Mouse (Mus musculus) embryonic fibroblast, embryonic 13.5 days (primary cell): ENCODE results near the gene Mthfsl.
"Not testable (repeated sequence)": the region's sequence is repeated elsewhere in the genome, so short reads cannot be mapped to it uniquely, and the experiment has no call there.

Source experiments
- CTCF ChIP-seq: IDR thresholded peaks from 2 replicates; pipeline ENCODE4 v1.5.1; 2011; ENCODE audit warnings: mild to moderate bottlenecking, control low read depth, low read length, moderate library complexity, borderline replicate concordance; ENCODE audit not compliant: insufficient read depth
- POLR2A ChIP-seq: IDR thresholded peaks from 2 replicates; pipeline ENCODE4 v1.6.1; 2011; ENCODE audit warnings: low read depth, mild to moderate bottlenecking, control low read depth, low read length, moderate library complexity

DNA sequence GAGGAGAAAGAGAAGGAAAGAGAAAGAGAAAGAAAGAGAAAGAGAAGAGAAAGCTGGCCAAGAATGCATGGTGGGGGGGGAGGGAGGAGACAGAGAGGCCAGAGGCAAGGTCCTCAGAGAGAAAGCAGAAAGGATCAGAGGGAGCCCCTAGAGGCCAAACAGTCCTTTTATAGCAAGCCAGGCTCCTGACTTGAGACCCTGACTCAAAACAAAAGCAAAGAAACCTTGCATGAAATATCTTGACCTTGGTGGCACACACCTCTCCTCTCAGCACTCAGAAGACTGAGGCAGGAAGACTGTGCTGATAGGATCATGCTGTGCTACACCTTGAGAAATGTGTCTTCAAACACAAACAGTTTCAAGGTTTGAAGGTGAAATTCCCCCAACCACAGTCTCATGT, 1.5 kb upstream of the Mthfsl start:
- not testable (repeated sequence) for TF ChIP-seq CTCF, POLR2A
